ENCODE assay signal across 30 mouse cellular contexts in genomic region chr8:77098101-77098500, GRCm38 (mm10).
DNase-seq lines count a peak whose midpoint lies in the region; ATAC-seq and TF ChIP-seq lines count a peak whose summit lies in the region.
"Had no signal": no experiment of that assay in that cellular context is flagged by ENCODE, and none has a peak within 500 bp of the region (broad histone marks: within the 10 kb centered on the region; RNA-seq: fewer than 3 reads in every experiment).

No protein-coding gene starts in this region.

- no peak for TF ChIP-seq POLR2A in kidney, adult 2 months (IDR thresholded peaks at IDR 0.05; ENCODE audit: low read depth, low read length)
- no peak for TF ChIP-seq POLR2A in liver, adult 2 months (IDR thresholded peaks at IDR 0.05; ENCODE audit: extremely low read depth, insufficient read depth, low read length)

- H3K4me1 ChIP-seq in kidney, adult 2 months (ENCODE audit: control insufficient read depth, insufficient read depth, low read length): peaks cover 5% of the 10 kb centered on the region; the same call in 1 of the 2 replicates
- no peaks in the 10 kb centered on the region for H3K4me1 ChIP-seq in kidney, embryonic 16.5 days (ENCODE audit: insufficient read depth, low read length)
- peaks cover 11% of the 10 kb centered on the region for H3K4me1 ChIP-seq in liver, adult 2 months (ENCODE audit: control insufficient read depth, insufficient read depth, low read length)
- H3K4me1 ChIP-seq in liver, embryonic 11.5 days (replicated peaks; ENCODE audit: control insufficient read depth, insufficient read depth, low read length): no peaks in the 10 kb centered on the region
- no peaks in the 10 kb centered on the region for H3K4me1 ChIP-seq in intestine, embryonic 15.5 days (replicated peaks)
- H3K4me1 ChIP-seq: embryonic facial prominence, embryonic 12.5 days; embryonic facial prominence, embryonic 15.5 days; forebrain, embryonic 13.5 days; heart, embryonic 12.5 days; heart, embryonic 15.5 days had no signal

- ATAC-seq in kidney, embryonic 16.5 days (ENCODE audit: low FRiP score, low TSS enrichment): no peak
- ATAC-seq in liver, embryonic 11.5 days (replicated peaks; ENCODE audit: low FRiP score): no peak
- 0 out of 2 replicates have a peak, but pooled peaks have one; percentile 30 for ATAC-seq in intestine, embryonic 15.5 days
- ATAC-seq: forebrain, embryonic 13.5 days; forebrain, postnatal 0 days; hindbrain, postnatal 0 days; Patski had no signal

- no peaks in the 10 kb centered on the region for H3K36me3 ChIP-seq in kidney, adult 2 months (ENCODE audit: control insufficient read depth, insufficient read depth, low read length)
- H3K36me3 ChIP-seq in kidney, embryonic 16.5 days (ENCODE audit: insufficient read depth, low read length): no peaks in the 10 kb centered on the region
- H3K36me3 ChIP-seq in liver, adult 2 months (ENCODE audit: control insufficient read depth, insufficient read depth, low read length): no peaks in the 10 kb centered on the region
- H3K36me3 ChIP-seq in liver, embryonic 11.5 days (ENCODE audit: control insufficient read depth, insufficient read depth, low read length): no peaks in the 10 kb centered on the region
- H3K36me3 ChIP-seq in intestine, embryonic 15.5 days: no peaks in the 10 kb centered on the region
- H3K36me3 ChIP-seq: embryonic facial prominence, embryonic 12.5 days; embryonic facial prominence, embryonic 15.5 days; G1E; heart, embryonic 12.5 days; heart, embryonic 15.5 days had no signal

- no peak overlapping the region for H3K9ac ChIP-seq in kidney, embryonic 16.5 days (replicated peaks; ENCODE audit: low read length)
- H3K9ac ChIP-seq in liver, adult 2 months (ENCODE audit: low read depth, low read length): no peak overlapping the region
- H3K9ac ChIP-seq in liver, embryonic 11.5 days (ENCODE audit: low read depth, low read length): no peak overlapping the region
- H3K9ac ChIP-seq in intestine, embryonic 15.5 days: no peak overlapping the region
- H3K9ac ChIP-seq: embryonic facial prominence, embryonic 12.5 days; embryonic facial prominence, embryonic 15.5 days; forebrain, embryonic 13.5 days; forebrain, postnatal 0 days; heart, embryonic 12.5 days; heart, embryonic 15.5 days; hindbrain, embryonic 14.5 days had no signal

- H3K4me2 ChIP-seq in kidney, embryonic 16.5 days (replicated peaks; ENCODE audit: low read depth, low read length): no peak overlapping the region
- no peak overlapping the region for H3K4me2 ChIP-seq in liver, embryonic 11.5 days
- no peak overlapping the region for H3K4me2 ChIP-seq in intestine, embryonic 15.5 days (replicated peaks)
- H3K4me2 ChIP-seq: embryonic facial prominence, embryonic 12.5 days; embryonic facial prominence, embryonic 15.5 days; forebrain, embryonic 13.5 days; heart, embryonic 12.5 days; heart, embryonic 15.5 days; hindbrain, embryonic 14.5 days had no signal

- 68% methylated on average over 10 of the region's 10 CpGs for WGBS in kidney, adult 2 months
- 86% methylated on average over 10 of the region's 10 CpGs for WGBS in kidney, embryonic 16.5 days
- WGBS in liver, adult 2 months: 73% methylated on average over 10 of the region's 10 CpGs
- WGBS in liver, embryonic 11.5 days: 83% methylated on average over 10 of the region's 10 CpGs
- WGBS in intestine, embryonic 15.5 days: 83% methylated on average over 10 of the region's 10 CpGs

- DNase-seq in kidney, adult 2 months: peak; percentile 12
- peak; percentile 61 for DNase-seq in liver, adult 2 months (ENCODE audit: extremely low read depth, low read depth, low spot score)
- DNase-seq in liver, embryonic 11.5 days (ENCODE audit: low spot score): no peak
- peak; percentile 33 for DNase-seq in testis, postnatal 14 days (ENCODE audit: low spot score)
- no peak for DNase-seq in thymus, postnatal 36 days
- DNase-seq: adrenal gland, adult 2 months; adrenal gland, postnatal 14 days; B cell, adult 2 months; cerebellum, adult 11 months; cerebellum, adult 2 months; cerebellum, adult 9-11 months; cerebellum, postnatal 25 days; forebrain, postnatal 0 days; gastrocnemius, adult 2 months; gastrocnemius, postnatal 25 days; heart, adult 18-20 months; heart, postnatal 10 days; heart, postnatal 4 days had no signal

- no peak overlapping the region for H3K4me3 ChIP-seq in kidney, adult 2 months (ENCODE audit: insufficient read depth, low read depth, low read length)
- H3K4me3 ChIP-seq in kidney, embryonic 16.5 days (ENCODE audit: low read length): no peak overlapping the region
- no peak overlapping the region for H3K4me3 ChIP-seq in liver, adult 2 months (ENCODE audit: insufficient read depth, low read depth, low read length)
- no peak overlapping the region for H3K4me3 ChIP-seq in liver, embryonic 11.5 days (ENCODE audit: low read depth, low read length)
- H3K4me3 ChIP-seq in intestine, embryonic 15.5 days (replicated peaks): no peak overlapping the region
- H3K4me3 ChIP-seq: embryonic facial prominence, embryonic 12.5 days; embryonic facial prominence, embryonic 15.5 days; forebrain, embryonic 13.5 days; gastrocnemius, adult 2 months; heart, embryonic 12.5 days; heart, embryonic 15.5 days had no signal

- no peak overlapping the region for H3K27ac ChIP-seq in kidney, adult 2 months (ENCODE audit: insufficient read depth, low read depth, low read length)
- no peak overlapping the region for H3K27ac ChIP-seq in kidney, embryonic 16.5 days (ENCODE audit: low read length)
- no peak overlapping the region for H3K27ac ChIP-seq in liver, adult 2 months (replicated peaks; ENCODE audit: insufficient read depth, low read depth, low read length)
- no peak overlapping the region for H3K27ac ChIP-seq in liver, embryonic 11.5 days (ENCODE audit: low read depth, low read length)
- no peak overlapping the region for H3K27ac ChIP-seq in intestine, embryonic 15.5 days
- H3K27ac ChIP-seq: embryonic facial prominence, embryonic 12.5 days; embryonic facial prominence, embryonic 15.5 days; forebrain, embryonic 13.5 days; gastrocnemius, adult 2 months; heart, embryonic 15.5 days; hindbrain, embryonic 14.5 days; hindbrain, postnatal 0 days had no signal

- peaks cover 3% of the 10 kb centered on the region; the same call in 1 of the 2 replicates for H3K79me2 ChIP-seq in liver, adult 2 months (ENCODE audit: control insufficient read depth, insufficient read depth, low read length)

- no peak for TF ChIP-seq CTCF in kidney, adult 2 months (conservative IDR thresholded peaks at IDR 0.05; ENCODE audit: insufficient read depth, insufficient read length, low read depth, low read length)
- TF ChIP-seq CTCF in liver, adult 2 months (IDR thresholded peaks at IDR 0.05; ENCODE audit: low read depth, low read length): no peak

- H3K9me3 ChIP-seq in kidney, embryonic 16.5 days (ENCODE audit: low read length): no peaks in the 10 kb centered on the region
- no peaks in the 10 kb centered on the region for H3K9me3 ChIP-seq in liver, embryonic 11.5 days (ENCODE audit: control insufficient read depth, low read length)
- H3K9me3 ChIP-seq in intestine, embryonic 15.5 days: no peaks in the 10 kb centered on the region
- H3K9me3 ChIP-seq: embryonic facial prominence, embryonic 12.5 days; embryonic facial prominence, embryonic 15.5 days; forebrain, embryonic 13.5 days; G1E; heart, embryonic 12.5 days; heart, embryonic 15.5 days had no signal

- H3K27me3 ChIP-seq in kidney, adult 2 months (replicated peaks; ENCODE audit: control insufficient read depth, insufficient read depth, low read length): no peaks in the 10 kb centered on the region
- no peaks in the 10 kb centered on the region for H3K27me3 ChIP-seq in kidney, embryonic 16.5 days (ENCODE audit: insufficient read depth, low read length)
- H3K27me3 ChIP-seq in liver, adult 2 months (ENCODE audit: control insufficient read depth, insufficient read depth, low read length): no peaks in the 10 kb centered on the region
- H3K27me3 ChIP-seq in liver, embryonic 11.5 days (replicated peaks; ENCODE audit: control insufficient read depth, insufficient read depth, low read length): no peaks in the 10 kb centered on the region
- H3K27me3 ChIP-seq in intestine, embryonic 15.5 days (replicated peaks): no peaks in the 10 kb centered on the region
- H3K27me3 ChIP-seq: CH12.LX; embryonic facial prominence, embryonic 12.5 days; embryonic facial prominence, embryonic 15.5 days; forebrain, embryonic 13.5 days; heart, embryonic 12.5 days; heart, embryonic 15.5 days; Patski had no signal

Comparison
In these comparisons a context has a peak if more than half of its experiments do, and no peak if none do; other contexts are left out.
1. DNase-seq: peak in kidney, adult 2 months (single experiment), liver, adult 2 months (single experiment) and testis, postnatal 14 days (single experiment); none in liver, embryonic 11.5 days (single experiment) and thymus, postnatal 36 days (0 of 2).